Mouse (Mus musculus) intestine, postnatal 0 days (tissue): ENCODE measurements at regions not wholly inside any gene's neighbourhood (a gene's known extent, or its start where the extent isn't known, plus 50 kb on each side); places are given as distances from the start of the nearest gene placed in this dataset.

ENCODE experiments used
- ATAC-seq: fragments of 200-750 bp; cut with Nextera tagmentation; 2 replicates; pipeline ENCODE4 v1.8.0; 2017; ENCODE audit warnings: mild to moderate bottlenecking, moderate TSS enrichment, moderate library complexity
- H3K27ac ChIP-seq: fragments of 300-500 bp; sonication (generic); 2 replicates; pipeline ENCODE4 v1.5.1; 2014; ENCODE audit warnings: mild to moderate bottlenecking, low read depth, low read length, moderate library complexity
- H3K27me3 ChIP-seq: fragments of 300-500 bp; sonication (generic); replicated peaks from 2 replicates; pipeline ENCODE4 v1.6.1; 2014; ENCODE audit warnings: low read length, mixed read lengths; ENCODE audit not compliant: control insufficient read depth, insufficient read depth
- H3K36me3 ChIP-seq: fragments of 300-500 bp; sonication (generic); 2 replicates; pipeline ENCODE4 v1.6.1; 2014; ENCODE audit warnings: mild to moderate bottlenecking, moderate library complexity; ENCODE audit not compliant: control insufficient read depth, insufficient read depth
- H3K4me1 ChIP-seq: fragments of 300-500 bp; sonication (generic); replicated peaks from 2 replicates; pipeline ENCODE4 v1.6.1; 2014; ENCODE audit warnings: antibody characterized with exemption, low read length, mixed read lengths; ENCODE audit not compliant: control insufficient read depth, insufficient read depth
- H3K4me2 ChIP-seq: fragments of 300-500 bp; sonication (generic); replicated peaks from 2 replicates; pipeline ENCODE4 v1.6.1; 2014; ENCODE audit warnings: low read depth, mild to moderate bottlenecking, moderate library complexity
- H3K4me3 ChIP-seq: fragments of 300-500 bp; sonication (generic); 2 replicates; pipeline ENCODE4 v1.5.1; 2014; ENCODE audit warnings: low read depth, low read length
- H3K9ac ChIP-seq: fragments of 300-500 bp; sonication (generic); 2 replicates; pipeline ENCODE4 v1.6.1; 2014; ENCODE audit warnings: mild to moderate bottlenecking, low read depth, low read length
- H3K9me3 ChIP-seq: fragments of 300-500 bp; sonication (generic); 2 replicates; pipeline ENCODE4 v1.6.1; 2016; ENCODE audit warnings: mixed run types; ENCODE audit not compliant: control insufficient read depth
- CTCF ChIP-seq: sonication (generic); IDR thresholded peaks from 2 replicates; pipeline ENCODE4 v1.5.1; 2016; ENCODE audit warnings: low read depth, mild to moderate bottlenecking, control low read depth, antibody characterized with exemption, moderate library complexity
- WGBS: fragments of 180-500 bp; shearing (Covaris S2); extraction: QIAGEN DNeasy Blood & Tissue Kit; methylation state at CpG from one replicate; pipeline ENCODE4 v1.1.7; 2014; 5-methylcytosine and 5-hydroxymethylcytosine counted together

GRCm38 (mm10) chr14:91027054-91027453, 2555.9 kb upstream of the Pcdh20 start:
- TF ChIP-seq CTCF, result no peak
- 97% methylated on average over 1 of the region's 1 CpGs for WGBS
- Histone ChIP-seq H3K4me3 (no peak overlapping the region), H3K27ac (no peak overlapping the region), H3K27me3 (no peaks in the 10 kb centered on the region), H3K9ac (no peak overlapping the region), H3K4me1 (no peaks in the 10 kb centered on the region), H3K36me3 (no peaks in the 10 kb centered on the region), H3K4me2 (no peak overlapping the region), H3K9me3 (no peaks in the 10 kb centered on the region)
- no peak for ATAC-seq

- H3K9me3 ChIP-seq, result no peaks in the 10 kb centered on the region
- WGBS, result 82% methylated on average over 1 of the region's 1 CpGs
- H3K9ac ChIP-seq, result no peak overlapping the region
- TF ChIP-seq CTCF, result no peak
- H3K27me3 ChIP-seq, result no peaks in the 10 kb centered on the region
- no peak overlapping the region for H3K4me2 ChIP-seq
- no peak overlapping the region for H3K4me3 ChIP-seq
- no peak overlapping the region for H3K27ac ChIP-seq
- no peaks in the 10 kb centered on the region for H3K36me3 ChIP-seq
- ATAC-seq, result no peak
- no peaks in the 10 kb centered on the region for H3K4me1 ChIP-seq
Observed at GRCm38 (mm10) chr14:91020099-91020498, 2548.9 kb upstream of the Pcdh20 start.

GRCm38 (mm10) chr14:91014712-91015111, 2543.5 kb upstream of the Pcdh20 start:
- no peaks in the 10 kb centered on the region for H3K4me1 ChIP-seq
- 75% methylated on average over 1 of the region's 1 CpGs for WGBS
- ATAC-seq, result no peak
- H3K9ac ChIP-seq, result no peak overlapping the region
- no peak overlapping the region for H3K4me2 ChIP-seq
- H3K36me3 ChIP-seq, result no peaks in the 10 kb centered on the region
- no peaks in the 10 kb centered on the region for H3K27me3 ChIP-seq
- no peak overlapping the region for H3K27ac ChIP-seq
- no peaks in the 10 kb centered on the region for H3K9me3 ChIP-seq
- TF ChIP-seq CTCF, result peak; percentile 24; the same call in 1 of the 2 replicates
- H3K4me3 ChIP-seq, result no peak overlapping the region
